Mouse (Mus musculus): ENCODE results near the gene Tubb5. TPM values are rescaled to one million over a fixed set of nuclear protein-coding genes. Genes with fewer than 3 reads are reported as not detected.

The Tubb5 gene
- polyA plus RNA-seq, 1 experiment from 2014 or later: 567 TPM

DNA sequence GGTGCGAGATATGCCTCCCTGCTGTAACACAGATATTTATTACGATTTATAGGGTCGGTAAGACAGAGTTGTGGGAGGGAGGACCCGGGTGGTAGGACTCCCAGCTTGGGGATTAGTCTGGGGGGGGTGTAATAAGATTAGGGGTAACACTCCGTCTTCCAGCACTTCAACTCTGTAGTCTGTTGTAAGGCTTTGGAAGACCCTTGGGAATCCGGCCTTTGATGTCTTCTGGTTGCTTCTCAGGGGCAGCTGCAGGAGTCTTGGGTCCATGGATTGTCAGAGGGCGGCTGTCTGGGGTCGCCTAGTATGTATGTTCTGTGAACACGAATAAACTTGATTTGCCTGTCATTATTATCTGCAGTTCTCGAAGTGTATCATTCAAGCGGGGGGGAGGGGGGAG is 15.5 kb downstream of the Tubb5 start:
- H3K36me3 ChIP-seq: peaks cover 21% of the 10 kb centered on the region
- 2% methylated on average over 11 of the region's 11 CpGs for WGBS
- peak overlapping the region; percentile 78 for H3K9ac ChIP-seq
- no peak for ATAC-seq (replicated peaks; ENCODE audit: insufficient number of reproducible peaks, insufficient read depth, low FRiP score, low read depth)
- peak overlapping the region; percentile 82 for H3K4me2 ChIP-seq
- H3K27me3 ChIP-seq: no peaks in the 10 kb centered on the region
- peak overlapping the region; percentile 75 for H3K4me3 ChIP-seq
- H3K4me1 ChIP-seq (replicated peaks): peaks cover 22% of the 10 kb centered on the region
- H3K27ac ChIP-seq: peak overlapping the region; percentile 88
- no peaks in the 10 kb centered on the region for H3K9me3 ChIP-seq (replicated peaks)

DNA sequence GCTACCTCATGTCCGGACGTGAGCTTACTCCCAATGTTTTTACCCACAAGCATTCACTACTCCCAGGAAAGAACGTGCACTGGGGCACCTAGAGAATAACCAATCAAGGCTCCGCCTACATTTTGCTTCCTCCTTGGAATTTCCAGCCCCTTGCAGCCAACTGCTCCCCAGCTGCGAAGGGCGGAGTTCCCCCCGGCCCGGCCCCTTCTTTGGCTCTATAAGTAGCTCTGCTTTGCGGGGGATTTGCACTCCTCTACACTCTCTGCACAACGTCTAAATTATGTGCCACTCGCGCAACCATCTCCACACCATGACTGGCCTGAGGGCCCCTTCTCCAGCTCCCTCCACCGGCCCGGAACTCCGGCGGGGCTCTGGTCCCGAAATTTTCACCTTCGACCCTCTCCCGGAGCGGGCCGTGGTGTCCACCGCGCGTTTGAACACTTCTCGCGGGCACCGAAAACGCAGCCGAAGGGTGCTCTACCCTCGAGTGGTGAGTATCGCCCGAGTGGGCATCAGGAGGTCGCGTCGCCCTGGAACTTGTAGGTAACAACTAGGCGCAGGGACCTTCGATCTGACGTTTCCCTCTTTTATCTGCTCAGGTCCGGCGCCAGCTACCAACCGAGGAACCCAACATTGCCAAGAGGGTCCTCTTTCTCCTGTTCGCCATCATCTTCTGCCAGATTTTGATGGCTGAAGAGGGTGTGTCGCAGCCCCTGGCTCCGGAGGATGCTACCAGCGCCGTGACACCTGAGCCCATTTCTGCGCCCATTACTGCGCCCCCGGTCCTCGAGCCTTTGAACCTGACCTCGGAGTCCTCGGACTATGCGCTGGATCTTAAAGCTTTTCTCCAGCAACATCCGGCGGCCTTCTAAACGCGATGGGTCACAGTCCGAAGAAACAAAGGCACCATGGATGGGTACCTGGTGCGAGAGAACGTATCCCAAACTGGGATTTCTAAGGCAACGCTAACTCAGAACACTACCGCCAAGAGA is 16.4 kb downstream of the Tubb5 start, which contains the start of gene Ier3:
Gene Ier3, plus strand, starts transcription at position 246 of the 992 bp plus-strand sequence.
- peak within 1 kb of the TSS; percentile 88 for H3K27ac ChIP-seq
- H3K4me1 ChIP-seq (replicated peaks): peaks cover 29% of the 10 kb centered on the region
- peaks cover 13% of the 10 kb centered on the region for H3K36me3 ChIP-seq
- H3K27me3 ChIP-seq: no peaks in the 10 kb centered on the region
- no peaks in the 10 kb centered on the region for H3K9me3 ChIP-seq (replicated peaks)
- peak within 1 kb of the TSS; percentile 82 for H3K4me2 ChIP-seq
- peak within 1 kb of the TSS; percentile 78 for H3K9ac ChIP-seq
- peak within 1 kb of the TSS; percentile 75 for H3K4me3 ChIP-seq
- ATAC-seq (replicated peaks; ENCODE audit: insufficient number of reproducible peaks, insufficient read depth, low FRiP score, low read depth): peak; percentile 71
- WGBS: under 1% methylated on average over 62 of the region's 62 CpGs

DNA sequence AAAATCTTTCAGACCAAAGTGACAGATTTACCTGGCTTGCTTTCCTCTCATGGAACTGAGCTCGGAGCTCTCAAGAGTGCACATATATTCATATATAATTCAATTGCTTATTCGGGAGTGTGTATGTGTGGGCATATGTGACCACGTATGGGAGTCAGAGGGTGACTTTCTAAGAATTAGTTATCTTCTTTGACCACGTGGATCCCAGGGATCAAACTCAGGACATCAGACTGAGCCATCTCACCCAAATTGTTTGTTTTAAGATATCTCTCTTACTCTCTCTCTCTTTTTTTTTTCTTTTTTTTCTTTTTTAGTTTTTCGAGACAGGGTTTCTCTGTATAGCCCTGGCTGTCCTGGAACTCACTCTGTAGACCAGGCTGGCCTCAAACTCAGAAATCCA is 18.0 kb downstream of the Tubb5 start:
- no peak overlapping the region for H3K4me3 ChIP-seq
- ATAC-seq (replicated peaks; ENCODE audit: insufficient number of reproducible peaks, insufficient read depth, low FRiP score, low read depth): no peak
- H3K36me3 ChIP-seq: no peaks in the 10 kb centered on the region; the same call in 1 of the 2 replicates
- H3K9me3 ChIP-seq (replicated peaks): no peaks in the 10 kb centered on the region
- no peaks in the 10 kb centered on the region for H3K27me3 ChIP-seq
- H3K4me1 ChIP-seq (replicated peaks): peaks cover 45% of the 10 kb centered on the region
- 82% methylated on average over 5 of the region's 5 CpGs for WGBS
- no peak overlapping the region for H3K9ac ChIP-seq
- H3K4me2 ChIP-seq: no peak overlapping the region
- no peak overlapping the region for H3K27ac ChIP-seq

DNA sequence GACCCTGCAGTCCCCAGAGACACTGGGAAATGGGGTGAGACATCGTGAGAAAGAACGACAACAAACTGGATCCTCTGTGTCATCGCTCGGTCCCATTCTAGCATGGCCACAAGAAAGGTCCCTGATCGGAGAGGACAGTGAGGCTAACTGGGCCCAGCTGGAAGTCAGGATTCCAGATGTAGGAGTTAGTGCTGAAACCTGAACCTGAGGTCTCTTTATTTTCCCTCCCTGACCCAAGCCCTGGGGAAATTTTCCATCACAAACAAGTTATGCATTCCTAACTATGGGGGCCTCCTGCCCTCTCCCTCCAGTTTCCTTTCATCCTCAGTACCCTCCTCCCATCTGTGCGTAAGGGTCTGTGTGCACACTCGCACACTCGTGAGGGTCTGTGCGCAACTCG is 20.9 kb downstream of the Tubb5 start:
- WGBS: 65% methylated on average over 10 of the region's 10 CpGs
- no peaks in the 10 kb centered on the region for H3K27me3 ChIP-seq
- H3K36me3 ChIP-seq: no peaks in the 10 kb centered on the region
- no peak overlapping the region for H3K4me3 ChIP-seq
- H3K27ac ChIP-seq: 0 out of 2 replicates have a peak overlapping the region, but pooled peaks have one; percentile 10
- no peak overlapping the region for H3K4me2 ChIP-seq
- ATAC-seq (replicated peaks; ENCODE audit: insufficient number of reproducible peaks, insufficient read depth, low FRiP score, low read depth): no peak
- no peak overlapping the region for H3K9ac ChIP-seq
- no peaks in the 10 kb centered on the region for H3K9me3 ChIP-seq (replicated peaks)
- H3K4me1 ChIP-seq (replicated peaks): peaks cover 60% of the 10 kb centered on the region

DNA sequence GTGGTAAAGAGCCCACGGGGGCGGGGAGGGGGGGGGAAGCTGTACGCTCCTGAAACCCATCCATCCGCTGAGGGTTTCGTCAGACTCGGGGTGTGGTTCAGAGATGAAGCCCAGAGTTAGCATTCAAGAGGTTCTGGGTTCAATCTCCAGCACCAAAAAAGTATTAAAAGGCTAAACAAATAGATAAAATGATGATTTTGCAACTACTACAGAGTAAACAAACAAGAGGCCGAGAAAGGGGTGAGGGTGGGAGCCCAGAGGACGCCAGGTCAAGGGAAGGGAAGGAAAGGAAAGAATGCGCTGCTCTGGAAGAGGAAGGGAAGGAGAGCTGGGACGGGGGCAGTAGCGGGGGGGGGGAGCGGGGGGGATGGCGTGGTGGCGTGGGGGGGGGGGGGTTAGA is 21.4 kb downstream of the Tubb5 start:
- H3K9me3 ChIP-seq (replicated peaks): no peaks in the 10 kb centered on the region
- H3K4me1 ChIP-seq (replicated peaks): peaks cover 65% of the 10 kb centered on the region
- H3K9ac ChIP-seq: no peak overlapping the region
- no peaks in the 10 kb centered on the region for H3K27me3 ChIP-seq
- no peak for ATAC-seq (replicated peaks; ENCODE audit: insufficient number of reproducible peaks, insufficient read depth, low FRiP score, low read depth)
- H3K4me3 ChIP-seq: no peak overlapping the region
- 53% methylated on average over 9 of the region's 14 CpGs for WGBS
- H3K4me2 ChIP-seq: no peak overlapping the region
- H3K36me3 ChIP-seq: no peaks in the 10 kb centered on the region
- H3K27ac ChIP-seq: peak overlapping the region; percentile 97

DNA sequence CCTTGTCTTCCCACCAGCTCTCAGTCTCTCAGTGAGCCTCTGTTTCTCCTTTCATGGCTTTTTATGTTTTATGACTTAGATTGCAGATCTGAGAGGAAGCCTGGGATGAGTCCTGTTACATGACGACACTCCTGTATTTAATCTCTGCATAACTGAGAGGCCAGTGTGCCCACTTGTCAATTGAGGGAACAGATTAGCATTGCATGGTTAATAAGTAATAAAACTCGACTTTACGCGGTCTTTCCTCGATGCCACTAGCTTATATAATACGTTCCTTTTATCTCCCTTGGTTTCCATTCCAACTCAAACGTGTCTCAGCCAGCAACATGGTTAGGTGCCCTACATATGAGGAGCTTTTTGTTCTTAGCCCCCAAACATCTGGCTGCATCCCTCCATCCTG is 22.3 kb downstream of the Tubb5 start:
- no peak for ATAC-seq (replicated peaks; ENCODE audit: insufficient number of reproducible peaks, insufficient read depth, low FRiP score, low read depth)

DNA sequence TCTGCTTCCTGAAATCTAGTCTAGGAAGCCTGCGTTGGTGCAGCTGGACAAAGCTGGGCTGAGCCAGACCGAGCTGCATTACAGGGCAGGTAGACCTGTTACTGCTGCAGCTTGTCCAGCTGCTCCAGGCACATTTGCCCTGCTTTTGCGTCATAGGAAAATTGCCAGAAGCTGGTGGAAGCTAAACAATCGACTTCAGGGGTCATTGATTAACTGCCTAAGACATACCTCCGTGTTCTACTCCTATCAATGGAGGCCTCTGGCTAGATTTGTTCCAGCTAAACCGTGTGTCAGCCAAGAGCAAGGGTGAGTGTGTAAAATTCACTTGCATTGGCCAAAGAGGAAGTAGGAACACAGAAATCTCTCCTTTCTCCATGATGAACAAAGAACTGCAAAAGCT is 23.4 kb downstream of the Tubb5 start:
- no peak for ATAC-seq (replicated peaks; ENCODE audit: insufficient number of reproducible peaks, insufficient read depth, low FRiP score, low read depth)
- H3K4me2 ChIP-seq: no peak overlapping the region
- no peak overlapping the region for H3K4me3 ChIP-seq
- no peaks in the 10 kb centered on the region for H3K36me3 ChIP-seq
- H3K27me3 ChIP-seq: no peaks in the 10 kb centered on the region
- peaks cover 69% of the 10 kb centered on the region for H3K4me1 ChIP-seq (replicated peaks)
- WGBS: 50% methylated on average over 6 of the region's 6 CpGs
- H3K9ac ChIP-seq: 0 out of 2 replicates have a peak overlapping the region, but pooled peaks have one; percentile 1
- H3K27ac ChIP-seq: peak overlapping the region; percentile 97
- H3K9me3 ChIP-seq (replicated peaks): no peaks in the 10 kb centered on the region

More for the DNA sequence above, 22.3 kb downstream of the Tubb5 start:
- no peaks in the 10 kb centered on the region for H3K36me3 ChIP-seq
- H3K4me1 ChIP-seq (replicated peaks): peaks cover 68% of the 10 kb centered on the region
- peak overlapping the region; percentile 97 for H3K27ac ChIP-seq
- no peak overlapping the region for H3K9ac ChIP-seq
- H3K9me3 ChIP-seq (replicated peaks): no peaks in the 10 kb centered on the region
- H3K27me3 ChIP-seq: no peaks in the 10 kb centered on the region
- WGBS: 58% methylated on average over 7 of the region's 7 CpGs
- H3K4me3 ChIP-seq: no peak overlapping the region
- no peak overlapping the region for H3K4me2 ChIP-seq

DNA sequence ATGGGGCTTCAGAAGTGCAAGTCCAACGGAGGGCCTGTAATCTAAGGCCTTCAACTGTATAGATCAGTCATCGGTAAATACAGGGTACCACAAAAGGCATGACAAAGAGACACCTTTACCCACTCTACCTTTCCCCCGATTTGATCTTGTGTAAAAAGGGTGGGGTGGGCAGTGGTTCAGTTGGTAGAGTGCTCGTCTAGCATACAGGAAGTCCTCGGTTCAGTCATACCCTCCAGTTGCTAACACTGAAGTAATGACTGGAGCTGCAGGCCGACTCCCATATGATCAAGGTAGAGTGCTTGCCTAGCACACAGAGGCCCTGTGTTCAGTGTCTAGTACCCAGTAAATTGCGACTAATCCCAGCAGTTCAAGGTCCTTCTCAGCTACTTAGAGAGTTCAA is 24.5 kb downstream of the Tubb5 start:
- peaks cover 72% of the 10 kb centered on the region for H3K4me1 ChIP-seq (replicated peaks)
- WGBS: 50% methylated on average over 7 of the region's 7 CpGs
- no peak overlapping the region for H3K9ac ChIP-seq
- peak; percentile 11 for ATAC-seq (replicated peaks; ENCODE audit: insufficient number of reproducible peaks, insufficient read depth, low FRiP score, low read depth)
- no peaks in the 10 kb centered on the region for H3K9me3 ChIP-seq (replicated peaks)
- no peaks in the 10 kb centered on the region for H3K36me3 ChIP-seq
- H3K4me3 ChIP-seq: no peak overlapping the region
- H3K27ac ChIP-seq: peak overlapping the region; percentile 97
- H3K27me3 ChIP-seq: no peaks in the 10 kb centered on the region
- peak overlapping the region; percentile 16; the same call in 1 of the 2 replicates for H3K4me2 ChIP-seq

DNA sequence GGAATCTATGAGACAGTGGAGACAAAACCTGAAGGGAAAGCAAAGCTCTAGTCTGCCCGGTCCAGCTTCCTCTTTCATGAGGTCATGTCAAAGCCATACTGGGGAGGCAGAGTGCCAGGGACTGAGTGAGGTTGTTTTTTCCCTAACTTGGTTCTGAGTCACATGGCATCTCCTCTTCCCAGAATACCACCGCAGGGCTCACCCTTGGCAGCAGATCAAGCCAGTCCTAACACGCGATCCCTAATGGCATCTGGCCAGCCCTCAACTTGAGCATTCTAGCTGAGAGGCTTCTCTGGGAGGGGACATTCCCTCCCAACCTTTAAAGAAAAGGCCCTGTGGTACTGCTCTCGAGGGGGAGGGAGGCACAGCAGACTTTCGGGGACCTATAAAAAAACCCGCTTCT is 24.9 kb downstream of the Tubb5 start:
- H3K4me3 ChIP-seq: no peak overlapping the region
- peaks cover 72% of the 10 kb centered on the region for H3K4me1 ChIP-seq (replicated peaks)
- H3K36me3 ChIP-seq: no peaks in the 10 kb centered on the region
- 15% methylated on average over 7 of the region's 7 CpGs for WGBS
- no peaks in the 10 kb centered on the region for H3K9me3 ChIP-seq (replicated peaks)
- H3K27me3 ChIP-seq: no peaks in the 10 kb centered on the region
- peak; percentile 93 for ATAC-seq (replicated peaks; ENCODE audit: insufficient number of reproducible peaks, insufficient read depth, low FRiP score, low read depth)
- 0 out of 2 replicates have a peak overlapping the region, but pooled peaks have one; percentile 1 for H3K9ac ChIP-seq
- peak overlapping the region; percentile 97 for H3K27ac ChIP-seq
- peak overlapping the region; percentile 16 for H3K4me2 ChIP-seq

DNA sequence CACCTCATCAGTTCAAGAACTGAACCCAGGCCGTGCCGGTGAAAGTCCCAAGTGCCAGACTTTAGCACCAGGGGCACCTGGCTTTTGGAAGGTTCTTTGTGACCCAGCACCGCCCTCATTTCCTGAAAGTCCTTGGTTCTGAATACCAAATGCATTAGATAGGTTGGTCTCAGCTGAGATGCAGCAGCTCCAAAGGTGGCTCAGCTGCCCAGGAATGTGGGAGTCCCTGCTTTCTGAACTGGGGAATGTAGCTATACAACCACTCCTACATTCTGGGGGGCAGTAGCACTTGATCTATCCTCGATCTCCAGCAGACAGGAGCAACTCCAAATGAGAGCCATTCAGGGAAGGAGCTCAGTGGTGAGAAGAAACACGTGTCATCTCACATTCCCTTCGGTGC is 25.4 kb downstream of the Tubb5 start:
- Histone ChIP-seq H3K9ac (0 out of 2 replicates have a peak overlapping the region, but pooled peaks have one; percentile 1), H3K4me1 (replicated peaks) (peaks cover 75% of the 10 kb centered on the region), H3K4me3 (no peak overlapping the region), H3K27me3 (no peaks in the 10 kb centered on the region), H3K36me3 (no peaks in the 10 kb centered on the region), H3K27ac (peak overlapping the region; percentile 97), H3K9me3 (replicated peaks) (no peaks in the 10 kb centered on the region), H3K4me2 (peak overlapping the region; percentile 16)
- ATAC-seq (replicated peaks; ENCODE audit: insufficient number of reproducible peaks, insufficient read depth, low FRiP score, low read depth): no peak
- WGBS: 38% methylated on average over 6 of the region's 6 CpGs

DNA sequence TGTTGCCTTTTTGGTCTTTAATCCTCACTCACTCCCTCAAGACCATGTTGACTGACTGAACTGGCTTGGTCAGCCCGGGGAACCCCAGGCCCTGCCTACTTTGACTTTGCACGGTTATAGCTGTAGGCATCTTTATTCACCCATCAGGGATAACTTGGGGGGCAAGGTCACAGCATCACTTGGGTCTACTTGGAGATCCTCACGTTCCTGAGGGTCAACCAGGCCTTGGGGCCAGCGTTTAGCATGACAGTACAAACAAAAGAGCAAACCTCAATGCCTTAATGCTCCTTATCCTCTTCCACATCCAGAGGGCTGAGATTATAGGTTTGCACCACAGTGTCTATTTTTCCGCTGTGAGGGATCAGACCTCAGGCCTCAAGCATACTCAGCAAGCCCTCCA is 25.8 kb downstream of the Tubb5 start:
- 82% methylated on average over 5 of the region's 5 CpGs for WGBS
- 0 out of 2 replicates have a peak overlapping the region, but pooled peaks have one; percentile 1 for H3K9ac ChIP-seq
- peaks cover 70% of the 10 kb centered on the region for H3K4me1 ChIP-seq (replicated peaks)

More for the DNA sequence above, 25.8 kb downstream of the Tubb5 start:
- Histone ChIP-seq H3K36me3 (no peaks in the 10 kb centered on the region), H3K9me3 (replicated peaks) (no peaks in the 10 kb centered on the region), H3K27me3 (no peaks in the 10 kb centered on the region), H3K27ac (peak overlapping the region; percentile 97), H3K4me3 (no peak overlapping the region), H3K4me2 (no peak overlapping the region)
- no peak for ATAC-seq (replicated peaks; ENCODE audit: insufficient number of reproducible peaks, insufficient read depth, low FRiP score, low read depth)

All from heart, embryonic 15.5 days (tissue).